Mouse (Mus musculus): ENCODE measurements around the gene Hk3. TPM values are rescaled to one million over a fixed set of nuclear protein-coding genes. Genes with fewer than 3 reads are reported as not detected.

The Hk3 gene
- polyA plus RNA-seq, 1 experiment from 2014 or later = 0.43 TPM

DNA sequence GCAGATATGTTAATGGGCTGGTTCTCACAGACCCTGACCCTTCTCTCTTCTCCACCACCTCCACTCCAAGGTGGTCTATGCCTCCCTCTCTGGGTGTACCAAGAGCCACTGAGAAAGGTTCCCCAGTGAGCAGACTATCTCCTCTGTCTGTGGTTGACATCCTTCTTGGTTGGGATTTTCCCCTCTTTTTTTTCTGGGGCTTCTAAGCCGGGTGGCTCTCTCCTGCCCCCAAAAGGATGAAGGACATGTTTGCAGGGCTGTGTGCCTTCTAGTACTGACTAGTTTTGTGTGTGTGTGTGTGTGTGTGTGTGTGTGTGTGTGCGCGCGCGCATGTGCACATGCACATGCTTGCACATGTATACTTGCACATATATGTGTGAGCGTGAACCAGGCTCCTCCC lies 55.9 kb downstream of the Hk3 start:
- WGBS = 80% methylated on average over 6 of the region's 6 CpGs
- no peaks in the 10 kb centered on the region for H3K9me3 ChIP-seq
- H3K27me3 ChIP-seq (ENCODE audit: insufficient read depth, poor library complexity, severe bottlenecking) = peaks cover 41% of the 10 kb centered on the region
- H3K27ac ChIP-seq = no peak overlapping the region
- no peak for DNase-seq (ENCODE audit: low spot score)
- no peaks in the 10 kb centered on the region for H3K36me3 ChIP-seq
- H3K4me3 ChIP-seq = no peak overlapping the region
- 0 out of 2 replicates have a peak, but pooled peaks cover 3% of the 10 kb centered on the region for H3K4me1 ChIP-seq

DNA sequence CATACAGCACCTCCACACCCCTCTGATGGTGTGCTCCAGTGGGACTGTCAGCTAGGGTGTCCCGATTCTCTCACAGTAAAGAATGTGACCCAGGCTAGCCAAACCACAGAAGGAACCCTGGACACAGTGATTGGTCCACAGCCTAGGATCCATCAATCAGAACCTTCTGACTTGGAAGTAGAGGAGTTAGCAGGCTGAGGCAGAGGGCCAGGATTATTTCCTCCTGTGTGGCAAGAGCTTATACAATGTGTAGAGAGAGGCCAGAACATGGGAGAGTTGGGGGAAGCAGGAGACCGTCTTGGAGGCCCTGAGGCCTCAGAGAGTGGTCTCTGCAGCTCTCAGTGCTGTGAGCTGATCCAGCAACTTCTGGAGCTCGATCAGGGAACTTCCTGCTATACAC lies 60.7 kb downstream of the Hk3 start:
- Histone ChIP-seq H3K9me3 (no peaks in the 10 kb centered on the region), H3K36me3 (no peaks in the 10 kb centered on the region), H3K4me3 (no peak overlapping the region), H3K4me1 (peaks cover 17% of the 10 kb centered on the region), H3K27me3 (ENCODE audit: insufficient read depth, poor library complexity, severe bottlenecking) (peaks cover 68% of the 10 kb centered on the region), H3K27ac (no peak overlapping the region)
- no peak for DNase-seq (ENCODE audit: low spot score)
- 61% methylated on average over 3 of the region's 3 CpGs for WGBS

DNA sequence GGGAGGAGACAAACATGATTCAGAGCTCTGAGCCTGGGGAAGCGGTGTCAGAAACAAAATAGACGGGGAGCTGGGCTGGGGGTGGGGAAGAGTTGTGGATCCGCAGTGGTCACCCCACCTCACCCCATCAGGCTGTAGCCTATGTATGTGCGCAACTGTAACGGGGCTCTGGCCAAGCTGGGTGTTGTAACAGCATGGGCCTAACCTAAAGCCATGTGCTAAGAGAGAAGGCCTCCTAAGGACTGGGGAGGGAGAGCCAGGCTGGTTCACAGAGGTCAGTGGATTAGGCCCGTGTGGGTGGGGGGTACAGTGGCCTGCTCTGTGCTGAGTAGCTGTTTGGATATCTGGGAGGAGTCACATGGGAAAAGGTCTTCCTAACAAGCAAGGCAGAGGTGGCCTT lies 61.3 kb downstream of the Hk3 start:
- 43% methylated on average over 6 of the region's 6 CpGs for WGBS
- Histone ChIP-seq H3K4me1 (peaks cover 21% of the 10 kb centered on the region), H3K27me3 (ENCODE audit: insufficient read depth, poor library complexity, severe bottlenecking) (peaks cover 74% of the 10 kb centered on the region)

DNA sequence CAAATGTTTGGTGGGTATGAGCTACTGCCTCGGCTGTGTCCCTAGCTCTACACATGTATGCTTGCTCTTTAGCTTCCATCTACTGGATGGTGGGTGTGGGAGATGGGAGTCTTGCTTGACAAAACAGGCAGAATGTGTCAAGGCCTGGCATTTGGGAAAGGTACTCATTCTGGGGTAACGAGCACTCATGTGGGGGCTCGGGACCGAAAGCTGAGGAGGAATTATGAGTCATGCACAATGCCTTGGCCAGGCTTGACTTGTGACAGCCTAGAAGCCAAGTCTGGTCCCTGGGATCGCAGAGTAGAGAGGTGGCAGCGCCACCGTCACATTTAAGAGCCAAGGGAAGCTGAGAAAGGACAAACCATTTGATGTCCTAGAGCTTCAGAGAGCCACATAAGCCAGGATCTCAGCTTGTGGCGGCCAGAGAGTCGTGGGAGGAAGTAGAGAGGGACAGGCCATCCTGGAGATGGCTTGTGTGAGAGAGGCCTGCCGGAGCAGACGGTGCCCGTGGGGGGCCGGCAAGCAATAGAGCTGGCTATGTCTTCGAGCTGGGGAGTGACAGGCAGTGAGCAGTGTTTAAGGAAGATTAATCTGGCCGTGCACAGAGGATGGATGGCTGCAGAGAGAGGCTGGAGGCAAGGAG lies 62.0 kb downstream of the Hk3 start:
- H3K4me1 ChIP-seq = peaks cover 21% of the 10 kb centered on the region
- 45% methylated on average over 15 of the region's 15 CpGs for WGBS

More for the DNA sequence above, 61.3 kb downstream of the Hk3 start:
- no peak for DNase-seq (ENCODE audit: low spot score)
- Histone ChIP-seq H3K36me3 (no peaks in the 10 kb centered on the region), H3K27ac (no peak overlapping the region), H3K9me3 (no peaks in the 10 kb centered on the region), H3K4me3 (no peak overlapping the region)

DNA sequence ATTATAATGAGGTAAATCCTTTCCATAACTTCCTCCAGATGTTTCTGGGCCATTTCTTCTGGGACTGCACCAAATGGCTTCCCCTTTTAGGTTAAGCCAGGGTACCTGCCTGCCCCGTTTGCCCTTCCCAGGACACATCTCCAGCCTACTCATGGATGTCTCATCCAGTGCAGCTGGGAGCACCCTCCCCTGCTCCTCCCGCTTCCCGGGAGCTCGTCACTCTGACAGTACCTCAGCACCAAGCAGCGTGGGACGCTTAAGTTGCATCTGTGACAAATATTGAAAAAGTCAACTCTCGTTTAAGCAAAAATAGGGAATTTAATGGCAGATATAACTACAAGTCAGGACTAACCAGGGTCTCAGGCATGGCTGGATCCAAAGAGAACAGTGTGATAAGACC lies 63.9 kb downstream of the Hk3 start:
- H3K4me1 ChIP-seq = peaks cover 19% of the 10 kb centered on the region
- peaks cover 99% of the 10 kb centered on the region for H3K27me3 ChIP-seq (ENCODE audit: insufficient read depth, poor library complexity, severe bottlenecking)
- WGBS = 64% methylated on average over 7 of the region's 7 CpGs
- H3K36me3 ChIP-seq = no peaks in the 10 kb centered on the region
- H3K27ac ChIP-seq = no peak overlapping the region
- DNase-seq (ENCODE audit: low spot score) = no peak
- no peak overlapping the region for H3K4me3 ChIP-seq
- no peaks in the 10 kb centered on the region for H3K9me3 ChIP-seq

More for the DNA sequence above, 62.0 kb downstream of the Hk3 start:
- Histone ChIP-seq H3K4me3 (no peak overlapping the region), H3K27me3 (ENCODE audit: insufficient read depth, poor library complexity, severe bottlenecking) (peaks cover 81% of the 10 kb centered on the region), H3K36me3 (no peaks in the 10 kb centered on the region), H3K27ac (no peak overlapping the region), H3K9me3 (no peaks in the 10 kb centered on the region)
- DNase-seq (ENCODE audit: low spot score) = no peak

Other genes with a start within 250 kb of the Hk3 start
- not detected in 2 replicates for gene Eif4e1b, start 237.4 kb downstream of the Hk3 start, polyA plus RNA-seq (2016; fragmentation: Nextera tagmentation; extraction: Ambion mirVana)
- gene Tspan17, start 232.0 kb downstream of the Hk3 start, polyA plus RNA-seq (2016; fragmentation: Nextera tagmentation; extraction: Ambion mirVana) = 5.2 and 5.6 TPM in 2 replicates
- gene Unc5a, start 72.0 kb downstream of the Hk3 start, polyA plus RNA-seq (2016; fragmentation: Nextera tagmentation; extraction: Ambion mirVana) = 1.8 and 2.1 TPM in 2 replicates
- 16.1 and 18.9 TPM in 2 replicates for gene Uimc1, start 78.9 kb upstream of the Hk3 start, polyA plus RNA-seq (2016; fragmentation: Nextera tagmentation; extraction: Ambion mirVana)
- 18.1 and 20.4 TPM in 2 replicates for gene Zfp346, start 83.9 kb upstream of the Hk3 start, polyA plus RNA-seq (2016; fragmentation: Nextera tagmentation; extraction: Ambion mirVana)
- gene Gm17617, start 112.2 kb upstream of the Hk3 start, polyA plus RNA-seq (2016; fragmentation: Nextera tagmentation; extraction: Ambion mirVana) = not detected in 2 replicates
- 0.46 and 3.5 TPM in 2 replicates for gene Fgfr4, start 131.3 kb upstream of the Hk3 start, polyA plus RNA-seq (2016; fragmentation: Nextera tagmentation; extraction: Ambion mirVana)
- gene Nsd1, start 188.4 kb upstream of the Hk3 start, polyA plus RNA-seq (2016; fragmentation: Nextera tagmentation; extraction: Ambion mirVana) = 51.0 and 58.4 TPM in 2 replicates

Data from heart, embryonic 10.5 days (tissue).